Mouse (Mus musculus) lung, adult 2 months (tissue): Measurements from ENCODE around the gene Dnttip2.

Experiments used
- CTCF ChIP-seq: fragments of 200-500 bp; IDR thresholded peaks from 2 replicates; pipeline ENCODE4 v1.5.1; 2011; ENCODE audit warnings: mild to moderate bottlenecking, low read length, control low read depth; ENCODE audit not compliant: insufficient read depth
- POLR2A ChIP-seq: fragments of 200-500 bp; IDR thresholded peaks from 2 replicates; pipeline ENCODE4 v1.6.1; 2011; ENCODE audit warnings: low read depth, mild to moderate bottlenecking, control low read depth, low read length, borderline replicate concordance; ENCODE audit errors: extremely low read depth

DNA sequence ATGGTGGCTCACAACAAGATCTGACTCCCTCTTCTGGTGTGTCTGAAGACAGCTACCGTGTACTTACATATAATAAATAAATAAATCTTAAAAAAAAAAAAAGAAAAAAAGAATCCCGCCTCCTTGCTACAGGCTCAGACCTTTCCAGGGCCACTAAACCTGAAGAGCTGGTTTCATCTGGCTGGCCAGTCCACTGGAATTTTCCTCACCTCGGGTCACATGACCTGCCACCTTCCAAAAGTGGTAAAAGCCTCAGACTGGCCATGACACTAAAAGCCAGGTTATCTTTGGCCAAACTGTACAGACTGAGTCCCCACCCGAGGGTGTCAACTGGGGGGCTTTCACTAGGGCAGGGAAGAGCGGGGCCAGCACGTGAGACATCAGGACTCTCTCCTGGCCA is 49.7 kb downstream of the Dnttip2 start:
- TF ChIP-seq CTCF (no peak), POLR2A (no peak)
